Mouse (Mus musculus): Measurements from ENCODE around the gene Fbxl17. TPM values are rescaled to one million over a fixed set of nuclear protein-coding genes. Genes with fewer than 3 reads are reported as not detected.

The Fbxl17 gene
- polyA plus RNA-seq, 1 experiment from 2014 or later: 7.8 TPM

DNA sequence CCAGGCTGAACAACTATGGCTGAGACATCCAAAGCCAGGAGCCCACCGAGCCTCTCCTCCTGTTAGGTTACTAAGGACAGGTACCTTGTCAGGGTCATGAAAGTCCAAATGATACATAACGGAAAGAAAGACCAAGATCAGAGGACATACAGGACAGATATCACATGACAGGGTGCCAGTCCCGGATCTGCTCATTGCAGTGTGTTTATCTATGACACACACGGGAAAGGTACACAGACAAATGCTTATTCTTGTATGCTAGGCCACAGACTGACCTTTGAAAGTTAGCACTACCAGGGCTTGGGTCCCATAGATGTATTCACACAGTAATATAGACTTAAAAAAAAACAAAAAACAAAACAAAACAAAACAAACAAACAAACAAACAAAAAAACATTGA lies 404.8 kb downstream of the Fbxl17 start:
- no peak overlapping the region for H3K4me2 ChIP-seq (ENCODE audit: low read length)
- no peaks in the 10 kb centered on the region for H3K27me3 ChIP-seq (replicated peaks; ENCODE audit: control insufficient read depth, insufficient read depth, low read length)
- H3K4me3 ChIP-seq (replicated peaks; ENCODE audit: low read length): no peak overlapping the region
- no peak overlapping the region for H3K27ac ChIP-seq (ENCODE audit: low read length)
- no peaks in the 10 kb centered on the region for H3K36me3 ChIP-seq (ENCODE audit: control insufficient read depth, insufficient read depth)
- no peak overlapping the region for H3K9ac ChIP-seq (replicated peaks; ENCODE audit: low read depth, low read length)
- WGBS: 90% methylated on average over 4 of the region's 4 CpGs
- H3K9me3 ChIP-seq (ENCODE audit: control insufficient read depth, low read length): no peaks in the 10 kb centered on the region
- no peaks in the 10 kb centered on the region; the same call in 1 of the 2 replicates for H3K4me1 ChIP-seq (replicated peaks; ENCODE audit: control insufficient read depth, insufficient read depth, low read length)
- no peak for ATAC-seq

GRCm38 (mm10) chr17:63093184-63093583 lies 406.6 kb downstream of the Fbxl17 start:
- Histone ChIP-seq H3K4me1 (replicated peaks; ENCODE audit: control insufficient read depth, insufficient read depth, low read length) (no peaks in the 10 kb centered on the region; the same call in 1 of the 2 replicates), H3K27me3 (replicated peaks; ENCODE audit: control insufficient read depth, insufficient read depth, low read length) (no peaks in the 10 kb centered on the region), H3K4me3 (replicated peaks; ENCODE audit: low read length) (no peak overlapping the region), H3K9ac (replicated peaks; ENCODE audit: low read depth, low read length) (no peak overlapping the region), H3K36me3 (ENCODE audit: control insufficient read depth, insufficient read depth) (no peaks in the 10 kb centered on the region), H3K4me2 (ENCODE audit: low read length) (no peak overlapping the region), H3K9me3 (ENCODE audit: control insufficient read depth, low read length) (no peaks in the 10 kb centered on the region), H3K27ac (ENCODE audit: low read length) (no peak overlapping the region)
- WGBS: 91% methylated on average over 4 of the region's 4 CpGs
- ATAC-seq: no peak

DNA sequence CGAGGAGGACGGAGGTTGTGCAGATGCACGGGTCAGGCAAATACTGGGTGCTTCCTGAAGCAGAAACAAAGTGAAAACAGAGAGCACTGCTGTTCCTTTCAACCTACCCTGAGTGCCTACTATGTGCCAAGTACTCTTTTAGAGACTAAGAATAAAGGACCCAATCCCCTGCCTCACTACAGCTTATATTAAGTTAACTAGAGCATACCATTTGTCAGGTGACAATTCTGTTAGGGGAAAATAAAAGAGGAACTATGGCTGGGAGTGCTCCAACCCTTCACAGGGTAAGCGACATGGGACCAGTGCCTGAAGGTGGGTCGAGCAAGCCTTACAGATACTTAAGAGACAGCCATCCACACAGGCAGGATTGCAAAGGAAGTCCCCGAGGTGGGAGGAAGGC lies 407.0 kb downstream of the Fbxl17 start:
- H3K9me3 ChIP-seq (ENCODE audit: control insufficient read depth, low read length): no peaks in the 10 kb centered on the region
- H3K27me3 ChIP-seq (replicated peaks; ENCODE audit: control insufficient read depth, insufficient read depth, low read length): no peaks in the 10 kb centered on the region
- WGBS: 74% methylated on average over 6 of the region's 6 CpGs

GRCm38 (mm10) chr17:63090112-63090511 lies 409.7 kb downstream of the Fbxl17 start:
- Histone ChIP-seq H3K36me3 (ENCODE audit: control insufficient read depth, insufficient read depth) (no peaks in the 10 kb centered on the region), H3K27ac (ENCODE audit: low read length) (no peak overlapping the region), H3K9ac (replicated peaks; ENCODE audit: low read depth, low read length) (no peak overlapping the region), H3K27me3 (replicated peaks; ENCODE audit: control insufficient read depth, insufficient read depth, low read length) (no peaks in the 10 kb centered on the region), H3K4me3 (replicated peaks; ENCODE audit: low read length) (no peak overlapping the region), H3K4me1 (replicated peaks; ENCODE audit: control insufficient read depth, insufficient read depth, low read length) (peaks cover 5% of the 10 kb centered on the region; the same call in 1 of the 2 replicates), H3K4me2 (ENCODE audit: low read length) (no peak overlapping the region), H3K9me3 (ENCODE audit: control insufficient read depth, low read length) (no peaks in the 10 kb centered on the region)
- 89% methylated on average over 3 of the region's 3 CpGs for WGBS
- ATAC-seq: no peak

More for the DNA sequence above, 407.0 kb downstream of the Fbxl17 start:
- Histone ChIP-seq H3K36me3 (ENCODE audit: control insufficient read depth, insufficient read depth) (no peaks in the 10 kb centered on the region), H3K4me2 (ENCODE audit: low read length) (no peak overlapping the region), H3K9ac (replicated peaks; ENCODE audit: low read depth, low read length) (no peak overlapping the region), H3K27ac (ENCODE audit: low read length) (no peak overlapping the region), H3K4me3 (replicated peaks; ENCODE audit: low read length) (no peak overlapping the region), H3K4me1 (replicated peaks; ENCODE audit: control insufficient read depth, insufficient read depth, low read length) (no peaks in the 10 kb centered on the region; the same call in 1 of the 2 replicates)
- ATAC-seq: no peak

DNA sequence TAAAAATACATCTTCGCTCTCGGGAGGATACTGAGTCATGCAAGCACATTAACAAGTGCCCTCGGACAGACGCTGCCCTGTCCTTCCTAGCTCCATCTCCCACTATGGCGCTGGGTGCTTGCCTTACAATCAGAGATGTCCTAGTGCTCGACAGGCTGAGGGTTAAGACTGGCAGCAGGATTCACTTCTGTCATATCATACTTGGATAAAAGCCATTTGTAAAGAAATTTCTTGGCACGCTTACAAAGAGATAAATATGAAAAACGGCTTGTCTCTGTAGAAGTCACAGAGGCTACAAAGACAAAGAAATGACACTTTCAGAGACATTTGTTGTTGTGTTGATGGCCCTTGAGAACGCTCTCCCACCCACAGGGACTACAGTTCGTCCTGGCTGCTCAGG lies 412.6 kb downstream of the Fbxl17 start:
- Histone ChIP-seq H3K4me2 (ENCODE audit: low read length) (no peak overlapping the region), H3K4me1 (replicated peaks; ENCODE audit: control insufficient read depth, insufficient read depth, low read length) (peaks cover 5% of the 10 kb centered on the region; the same call in 1 of the 2 replicates), H3K9ac (replicated peaks; ENCODE audit: low read depth, low read length) (no peak overlapping the region), H3K27me3 (replicated peaks; ENCODE audit: control insufficient read depth, insufficient read depth, low read length) (no peaks in the 10 kb centered on the region), H3K36me3 (ENCODE audit: control insufficient read depth, insufficient read depth) (no peaks in the 10 kb centered on the region), H3K27ac (ENCODE audit: low read length) (no peak overlapping the region), H3K9me3 (ENCODE audit: control insufficient read depth, low read length) (no peaks in the 10 kb centered on the region), H3K4me3 (replicated peaks; ENCODE audit: low read length) (no peak overlapping the region)
- ATAC-seq: no peak
- 77% methylated on average over 10 of the region's 10 CpGs for WGBS

- no peaks in the 10 kb centered on the region for H3K9me3 ChIP-seq (ENCODE audit: control insufficient read depth, low read length)
- no peak overlapping the region for H3K27ac ChIP-seq (ENCODE audit: low read length)
- H3K4me2 ChIP-seq (ENCODE audit: low read length): no peak overlapping the region
- H3K36me3 ChIP-seq (ENCODE audit: control insufficient read depth, insufficient read depth): no peaks in the 10 kb centered on the region
- no peaks in the 10 kb centered on the region for H3K27me3 ChIP-seq (replicated peaks; ENCODE audit: control insufficient read depth, insufficient read depth, low read length)
- H3K9ac ChIP-seq (replicated peaks; ENCODE audit: low read depth, low read length): no peak overlapping the region
- H3K4me3 ChIP-seq (replicated peaks; ENCODE audit: low read length): no peak overlapping the region
- peaks cover 5% of the 10 kb centered on the region; the same call in 1 of the 2 replicates for H3K4me1 ChIP-seq (replicated peaks; ENCODE audit: control insufficient read depth, insufficient read depth, low read length)
- ATAC-seq: no peak
- 62% methylated on average over 3 of the region's 3 CpGs for WGBS
Measured at GRCm38 (mm10) chr17:63086526-63086925, 413.3 kb downstream of the Fbxl17 start.

GRCm38 (mm10) chr17:63085227-63085626 lies 414.6 kb downstream of the Fbxl17 start:
- no peak overlapping the region for H3K4me3 ChIP-seq (replicated peaks; ENCODE audit: low read length)
- H3K9me3 ChIP-seq (ENCODE audit: control insufficient read depth, low read length): no peaks in the 10 kb centered on the region
- no peaks in the 10 kb centered on the region for H3K36me3 ChIP-seq (ENCODE audit: control insufficient read depth, insufficient read depth)
- no peak overlapping the region for H3K9ac ChIP-seq (replicated peaks; ENCODE audit: low read depth, low read length)
- H3K27ac ChIP-seq (ENCODE audit: low read length): no peak overlapping the region
- 92% methylated on average over 6 of the region's 6 CpGs for WGBS
- H3K27me3 ChIP-seq (replicated peaks; ENCODE audit: control insufficient read depth, insufficient read depth, low read length): no peaks in the 10 kb centered on the region
- H3K4me1 ChIP-seq (replicated peaks; ENCODE audit: control insufficient read depth, insufficient read depth, low read length): peaks cover 5% of the 10 kb centered on the region; the same call in 1 of the 2 replicates
- no peak for ATAC-seq
- no peak overlapping the region for H3K4me2 ChIP-seq (ENCODE audit: low read length)

DNA sequence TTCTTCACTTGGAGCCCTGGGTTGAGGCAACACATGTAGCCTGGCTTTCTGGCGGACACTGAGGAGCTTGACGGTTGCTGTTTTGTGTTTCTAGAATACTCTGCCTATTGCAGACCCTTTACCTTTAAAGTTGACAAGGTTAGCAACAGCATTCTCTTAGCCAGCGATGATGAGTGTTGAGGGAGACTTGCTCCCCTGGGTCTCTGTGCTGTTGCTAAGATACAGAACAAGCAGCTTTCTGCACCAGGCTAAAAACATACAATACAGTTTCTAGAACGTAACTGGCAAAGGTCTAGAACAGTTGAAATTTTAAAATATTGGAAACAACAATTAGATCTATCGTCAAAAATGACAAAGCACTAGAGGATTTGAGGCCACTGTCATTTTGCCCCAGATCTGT lies 420.7 kb downstream of the Fbxl17 start:
- no peaks in the 10 kb centered on the region for H3K9me3 ChIP-seq (ENCODE audit: control insufficient read depth, low read length)
- no peak overlapping the region for H3K4me3 ChIP-seq (replicated peaks; ENCODE audit: low read length)
- no peak overlapping the region for H3K4me2 ChIP-seq (ENCODE audit: low read length)
- no peak overlapping the region for H3K27ac ChIP-seq (ENCODE audit: low read length)
- no peak for ATAC-seq
- peaks cover 12% of the 10 kb centered on the region for H3K4me1 ChIP-seq (replicated peaks; ENCODE audit: control insufficient read depth, insufficient read depth, low read length)
- no peaks in the 10 kb centered on the region for H3K27me3 ChIP-seq (replicated peaks; ENCODE audit: control insufficient read depth, insufficient read depth, low read length)
- H3K36me3 ChIP-seq (ENCODE audit: control insufficient read depth, insufficient read depth): no peaks in the 10 kb centered on the region
- H3K9ac ChIP-seq (replicated peaks; ENCODE audit: low read depth, low read length): no peak overlapping the region
- 62% methylated on average over 5 of the region's 5 CpGs for WGBS

GRCm38 (mm10) chr17:63077509-63077908 lies 422.3 kb downstream of the Fbxl17 start:
- no peak overlapping the region for H3K4me3 ChIP-seq (replicated peaks; ENCODE audit: low read length)
- H3K4me1 ChIP-seq (replicated peaks; ENCODE audit: control insufficient read depth, insufficient read depth, low read length): peaks cover 12% of the 10 kb centered on the region
- H3K36me3 ChIP-seq (ENCODE audit: control insufficient read depth, insufficient read depth): no peaks in the 10 kb centered on the region
- H3K9me3 ChIP-seq (ENCODE audit: control insufficient read depth, low read length): no peaks in the 10 kb centered on the region
- no peaks in the 10 kb centered on the region for H3K27me3 ChIP-seq (replicated peaks; ENCODE audit: control insufficient read depth, insufficient read depth, low read length)
- H3K27ac ChIP-seq (ENCODE audit: low read length): no peak overlapping the region
- H3K4me2 ChIP-seq (ENCODE audit: low read length): no peak overlapping the region
- H3K9ac ChIP-seq (replicated peaks; ENCODE audit: low read depth, low read length): no peak overlapping the region
- no peak for ATAC-seq
- WGBS: 63% methylated on average over 5 of the region's 5 CpGs

DNA sequence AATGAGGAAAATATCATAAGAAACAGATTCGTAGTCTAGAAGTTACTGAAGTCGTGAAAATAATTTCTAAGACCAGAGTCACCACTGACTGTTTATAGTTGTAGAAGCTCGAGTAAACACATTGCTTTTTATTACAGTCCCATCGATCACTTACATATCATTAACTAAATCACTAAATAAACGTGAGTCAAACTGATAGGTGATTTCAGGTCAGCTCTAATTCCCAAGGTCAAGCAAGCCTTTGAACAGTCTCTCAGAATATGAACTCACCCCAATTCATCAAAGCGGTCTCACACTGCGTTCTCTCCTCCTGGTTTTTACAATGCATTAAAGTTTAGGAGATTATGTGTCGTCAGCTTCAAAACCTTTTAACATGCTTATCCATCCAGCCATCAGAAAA lies 423.2 kb downstream of the Fbxl17 start:
- 41% methylated on average over 8 of the region's 8 CpGs for WGBS
- H3K4me1 ChIP-seq (replicated peaks; ENCODE audit: control insufficient read depth, insufficient read depth, low read length): peaks cover 12% of the 10 kb centered on the region
- no peaks in the 10 kb centered on the region for H3K9me3 ChIP-seq (ENCODE audit: control insufficient read depth, low read length)
- H3K9ac ChIP-seq (replicated peaks; ENCODE audit: low read depth, low read length): no peak overlapping the region
- ATAC-seq: no peak
- no peak overlapping the region for H3K4me3 ChIP-seq (replicated peaks; ENCODE audit: low read length)
- no peak overlapping the region for H3K4me2 ChIP-seq (ENCODE audit: low read length)
- H3K36me3 ChIP-seq (ENCODE audit: control insufficient read depth, insufficient read depth): no peaks in the 10 kb centered on the region
- no peak overlapping the region for H3K27ac ChIP-seq (ENCODE audit: low read length)
- H3K27me3 ChIP-seq (replicated peaks; ENCODE audit: control insufficient read depth, insufficient read depth, low read length): no peaks in the 10 kb centered on the region

All from forebrain, embryonic 16.5 days (tissue).